Mouse (Mus musculus): Measurements from ENCODE around the gene Nfx1. TPM values are rescaled to one million over a fixed set of nuclear protein-coding genes. Genes with fewer than 3 reads are reported as not detected.
"Not testable (repeated sequence)": the region's sequence is repeated elsewhere in the genome, so short reads cannot be mapped to it uniquely, and the experiment has no call there.

Nfx1 gene
- total RNA-seq (2014; fragmentation: Nextera tagmentation) (60.0 and 67.3 TPM in 2 replicates), total RNA-seq (2017) (63.7 and 66.7 TPM in 2 replicates)

DNA sequence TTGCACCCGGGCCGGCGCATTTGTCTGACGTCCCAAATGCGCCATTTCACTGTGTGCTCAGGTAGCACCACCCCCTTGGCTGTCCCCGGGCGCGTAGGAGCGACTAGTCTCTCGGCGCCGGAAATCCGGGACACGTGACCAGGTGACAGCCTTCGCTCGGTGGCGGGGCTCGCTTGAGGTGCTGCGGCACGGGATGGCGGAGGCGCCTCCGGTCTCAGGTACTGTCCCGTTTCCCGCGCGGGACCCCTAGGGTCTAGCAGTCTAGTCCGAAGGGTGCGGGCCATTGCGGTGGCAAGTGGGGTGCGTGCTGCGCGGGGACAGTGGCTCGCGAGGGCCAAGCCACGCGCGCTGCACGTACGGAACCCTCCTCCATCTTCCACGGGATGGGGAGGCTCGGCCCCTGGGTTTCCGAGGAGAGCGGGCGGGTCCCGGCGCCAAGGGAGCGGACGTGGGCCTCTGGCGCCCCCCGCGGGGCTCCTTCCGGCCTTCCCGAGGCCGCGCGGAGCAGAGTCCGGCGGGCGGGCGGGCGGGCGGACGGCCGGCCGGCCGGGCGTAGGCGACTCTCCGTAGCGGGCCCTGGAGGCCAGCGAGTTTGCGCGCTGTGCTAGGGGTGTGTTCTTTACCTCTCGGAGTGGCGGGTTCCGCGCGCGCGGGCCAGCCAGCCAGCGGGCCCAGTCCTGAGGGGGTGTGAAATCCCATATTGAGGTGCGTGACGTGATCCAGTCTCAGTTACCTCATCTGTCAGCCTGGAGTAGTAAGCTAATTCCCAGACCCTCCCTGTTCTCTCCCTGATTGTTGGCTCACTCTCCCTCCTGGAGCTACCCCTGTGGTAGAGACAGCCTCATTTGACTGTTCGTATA lies at the start of gene Nfx1:
Gene Nfx1, plus strand, starts transcription at position 65 of the 860 bp plus-strand sequence.
- ATAC-seq (replicated peaks; ENCODE audit: poor library complexity, severe bottlenecking) = peak; percentile 88

DNA sequence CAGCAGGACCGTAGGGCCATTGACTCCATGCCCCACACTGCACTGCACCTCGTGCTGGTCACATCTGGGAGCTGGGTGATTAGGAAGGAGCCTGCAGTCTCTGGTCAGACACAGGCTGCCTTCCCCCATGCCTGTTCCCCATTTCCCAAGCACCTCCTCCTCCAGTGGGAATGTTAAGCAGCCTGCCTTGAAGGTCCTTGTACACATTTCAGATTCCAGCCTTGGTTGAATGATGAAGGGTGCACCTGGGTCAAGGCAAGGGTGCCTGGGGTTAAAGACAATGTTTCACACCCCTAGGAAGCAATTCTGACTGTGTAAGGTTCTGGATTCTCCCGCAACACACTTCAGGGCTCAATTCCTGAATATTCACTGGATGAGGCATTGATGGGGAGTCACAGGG lies 49.4 kb upstream of the Nfx1 start:
- no peak for ATAC-seq (replicated peaks; ENCODE audit: poor library complexity, severe bottlenecking)

DNA sequence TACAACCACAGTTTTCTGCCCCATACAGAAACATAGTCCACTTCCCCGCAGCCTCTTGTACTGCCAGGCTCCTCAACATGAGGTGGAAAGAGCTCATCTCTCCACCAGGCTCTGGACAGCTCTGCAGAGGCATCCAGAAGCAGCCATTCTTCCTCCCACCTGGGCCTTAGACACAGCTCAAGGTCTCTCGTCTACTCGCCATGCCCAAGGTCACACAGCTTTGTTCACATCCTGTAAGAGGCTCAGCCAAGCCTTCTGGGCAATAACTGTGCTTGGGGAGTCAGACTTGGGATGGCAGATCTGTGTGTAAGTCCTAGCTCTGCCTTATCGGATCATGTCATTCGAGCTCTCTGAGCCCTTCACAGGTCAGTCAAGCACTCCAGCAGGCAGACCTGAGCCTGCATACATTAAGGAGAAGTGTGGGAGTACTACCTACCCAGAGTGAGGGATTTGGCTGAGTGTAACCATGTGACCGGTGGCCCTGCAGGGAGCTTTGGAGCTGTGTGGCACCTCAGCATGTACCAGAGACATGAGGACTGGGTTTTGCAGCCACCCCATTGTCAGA lies 47.5 kb upstream of the Nfx1 start:
- ATAC-seq (replicated peaks; ENCODE audit: poor library complexity, severe bottlenecking) = no peak

DNA sequence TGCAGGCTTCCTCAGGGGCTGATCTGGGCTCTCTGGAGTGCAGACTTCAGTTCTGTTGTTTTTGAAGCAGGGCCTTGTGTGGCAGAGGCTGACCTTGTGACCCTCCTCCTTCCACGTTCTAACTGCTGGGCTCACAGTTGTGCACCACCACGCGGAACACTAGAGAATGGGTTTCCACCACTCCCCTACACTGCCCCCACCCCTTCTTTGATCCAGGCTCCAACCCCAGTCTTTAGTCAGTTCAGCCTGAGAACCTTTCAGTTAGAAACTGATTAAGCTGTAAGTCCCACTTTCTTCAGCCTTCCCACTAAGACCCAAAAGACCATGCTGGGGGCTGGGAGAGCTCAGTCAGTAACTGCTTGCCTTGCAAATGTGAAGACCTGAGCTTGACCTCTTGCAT lies 45.1 kb upstream of the Nfx1 start:
- no peak for ATAC-seq (replicated peaks; ENCODE audit: poor library complexity, severe bottlenecking)

GRCm38 (mm10) chr4:40929046-40929445 lies 41.7 kb upstream of the Nfx1 start:
- no peak for ATAC-seq (replicated peaks; ENCODE audit: poor library complexity, severe bottlenecking)

- no peak for ATAC-seq (replicated peaks; ENCODE audit: poor library complexity, severe bottlenecking)
These were observed 37.0 kb upstream of the Nfx1 start for GRCm38 (mm10) chr4:40933694-40934093.

- not testable (repeated sequence) for ATAC-seq (replicated peaks; ENCODE audit: poor library complexity, severe bottlenecking)
These were observed 36.3 kb upstream of the Nfx1 start for GRCm38 (mm10) chr4:40934369-40934768.

- ATAC-seq (replicated peaks; ENCODE audit: poor library complexity, severe bottlenecking) = no peak
These were observed 34.4 kb upstream of the Nfx1 start for GRCm38 (mm10) chr4:40936175-40936839.

DNA sequence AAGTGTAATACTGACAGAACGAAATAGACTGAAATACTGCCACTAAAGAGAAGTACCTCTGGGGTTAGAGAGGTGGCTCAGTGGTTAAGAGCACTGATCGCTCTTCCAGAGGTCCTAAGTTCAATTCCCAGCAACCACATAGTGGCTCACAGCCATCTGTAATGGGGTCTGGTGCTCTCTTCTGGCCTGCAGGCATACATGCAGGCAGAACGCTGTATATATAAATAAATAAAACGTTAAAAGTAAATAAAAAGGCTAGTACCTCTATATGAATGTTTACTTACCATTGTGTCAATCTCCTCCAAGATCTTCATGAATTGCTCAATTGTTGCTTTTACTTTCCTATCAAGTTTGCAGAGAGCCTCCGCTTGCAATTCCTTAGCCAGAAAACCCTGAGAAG lies 31.9 kb upstream of the Nfx1 start:
- ATAC-seq (replicated peaks; ENCODE audit: poor library complexity, severe bottlenecking) = no peak

DNA sequence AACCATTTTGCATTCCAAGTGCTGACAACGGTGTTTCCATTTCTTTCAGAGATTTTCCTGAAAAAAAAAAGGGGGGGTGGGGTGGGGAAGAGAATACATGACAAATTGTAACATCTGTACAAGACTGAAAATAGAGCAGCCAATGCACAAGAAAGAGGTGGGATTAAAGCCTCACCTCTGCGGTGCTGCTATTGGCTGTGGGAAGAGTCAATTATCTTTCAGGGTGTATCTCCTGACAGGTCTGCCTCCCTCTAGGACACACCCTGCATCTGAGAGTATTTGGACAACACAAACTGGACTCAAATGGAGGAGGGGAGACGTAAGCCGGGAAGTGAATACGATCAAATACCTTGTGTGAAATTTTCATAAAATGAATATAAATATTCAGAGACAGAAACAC lies 27.1 kb upstream of the Nfx1 start:
- ATAC-seq (replicated peaks; ENCODE audit: poor library complexity, severe bottlenecking) = no peak

DNA sequence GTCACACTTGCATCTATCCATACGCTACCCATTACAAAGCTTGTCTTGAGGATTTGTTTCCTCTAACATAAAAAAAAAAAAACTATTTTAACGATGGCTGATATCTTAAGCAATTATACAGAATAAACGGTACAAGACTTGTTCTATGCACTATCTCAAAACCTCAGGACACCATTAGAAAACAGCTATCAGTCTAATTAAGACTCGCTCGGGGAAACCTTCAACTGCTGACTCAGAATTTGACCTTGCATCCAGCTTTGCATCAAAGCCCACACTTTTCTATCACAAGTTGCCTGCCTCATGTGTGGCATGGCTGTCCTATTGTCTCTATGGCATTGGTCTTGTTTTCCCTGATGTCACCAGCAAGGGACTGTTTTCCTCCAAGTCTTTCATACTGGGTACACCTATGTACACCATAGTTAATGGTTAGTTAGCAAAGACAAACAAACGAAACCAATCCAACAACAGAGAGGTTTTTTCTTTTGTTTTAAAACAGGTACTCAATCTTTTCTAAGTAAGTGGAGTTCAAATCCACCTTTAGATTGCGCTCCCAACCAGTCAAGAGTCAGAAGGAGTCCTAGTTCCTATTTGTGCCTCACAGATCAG lies 24.1 kb upstream of the Nfx1 start:
- no peak for ATAC-seq (replicated peaks; ENCODE audit: poor library complexity, severe bottlenecking)

- ATAC-seq (replicated peaks; ENCODE audit: poor library complexity, severe bottlenecking) = peak; percentile 23
These were observed 23.0 kb upstream of the Nfx1 start for GRCm38 (mm10) chr4:40947565-40948159.

DNA sequence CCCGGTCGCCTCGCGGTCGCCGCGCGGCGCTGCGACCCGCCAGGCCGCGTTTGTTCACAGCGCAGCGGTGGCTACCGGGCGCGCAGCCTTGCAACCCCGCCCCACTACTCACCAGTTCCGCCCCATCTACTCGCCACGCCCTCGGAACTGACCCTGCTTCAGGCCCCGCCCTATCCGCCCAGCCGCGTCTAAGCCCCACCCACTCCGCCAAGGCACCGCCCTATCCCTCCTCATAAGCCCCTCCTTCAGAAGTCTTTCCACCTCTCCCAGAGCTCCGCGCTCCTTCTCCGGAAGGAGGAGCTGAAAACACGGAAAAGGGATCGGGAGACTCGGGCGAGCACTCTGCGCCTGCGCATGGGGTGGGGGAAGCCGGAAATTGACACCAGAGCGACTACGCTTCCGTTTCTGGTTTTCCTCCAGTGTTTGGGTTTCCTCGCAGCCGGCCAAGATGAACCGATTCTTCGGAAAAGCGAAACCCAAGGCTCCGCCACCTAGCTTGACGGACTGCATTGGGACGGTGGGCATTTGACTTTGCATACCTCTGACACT lies 22.5 kb upstream of the Nfx1 start, which contains the start of the genes Bag1 and Chmp5:
Gene Bag1, minus strand, starts transcription at position 135 of the 549 bp plus-strand sequence.
Gene Chmp5, plus strand, starts transcription at position 248 of the 549 bp plus-strand sequence.
- peak; percentile 98 for ATAC-seq (replicated peaks; ENCODE audit: poor library complexity, severe bottlenecking)

GRCm38 (mm10) chr4:40953521-40953920 lies 17.2 kb upstream of the Nfx1 start:
- peak; percentile 84 for ATAC-seq (replicated peaks; ENCODE audit: poor library complexity, severe bottlenecking)

- no peak for ATAC-seq (replicated peaks; ENCODE audit: poor library complexity, severe bottlenecking)
These were observed 14.8 kb upstream of the Nfx1 start for GRCm38 (mm10) chr4:40955942-40956341.

- no peak for ATAC-seq (replicated peaks; ENCODE audit: poor library complexity, severe bottlenecking)
These were observed 7.2 kb upstream of the Nfx1 start for GRCm38 (mm10) chr4:40963536-40963935.

GRCm38 (mm10) chr4:40969161-40969560 lies 1.5 kb upstream of the Nfx1 start:
- no peak for ATAC-seq (replicated peaks; ENCODE audit: poor library complexity, severe bottlenecking)

GRCm38 (mm10) chr4:40969781-40970591 lies 720 bp upstream of the Nfx1 start:
- no peak for ATAC-seq (replicated peaks; ENCODE audit: poor library complexity, severe bottlenecking)

- no peak for ATAC-seq (replicated peaks; ENCODE audit: poor library complexity, severe bottlenecking)
These were observed 189 bp upstream of the Nfx1 start for GRCm38 (mm10) chr4:40970592-40970841.
